19 mouse cellular contexts compared by ENCODE assay signal in the genomic region with DNA sequence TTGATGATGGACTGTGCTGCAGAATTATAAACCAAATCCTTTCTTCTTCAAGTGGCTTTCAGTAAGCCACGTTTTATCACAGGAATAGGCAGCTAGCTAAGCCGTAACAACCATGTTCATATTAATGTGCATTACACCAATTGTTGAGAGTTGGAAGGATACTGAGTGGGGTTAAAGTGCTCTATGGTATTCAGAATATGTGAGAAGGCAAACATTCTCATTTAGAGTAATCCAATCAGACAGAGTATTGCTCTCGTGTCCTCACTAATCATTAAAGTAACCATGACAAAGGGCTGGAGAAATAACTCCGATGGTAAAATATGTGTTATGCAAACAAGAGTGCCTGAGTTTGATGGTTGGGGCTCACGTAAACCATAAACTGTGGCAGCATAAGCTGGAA. TPM values are rescaled to one million over a fixed set of nuclear protein-coding genes. Genes with fewer than 3 reads are reported as not detected.
"Had no signal": no experiment of that assay in that cellular context is flagged by ENCODE, and none has a peak within 500 bp of the region (broad histone marks: within the 10 kb centered on the region; RNA-seq: fewer than 3 reads in every experiment).

No protein-coding gene starts in this region.

- ATAC-seq: liver, embryonic 12.5 days; midbrain, embryonic 16.5 days had no signal

- DNase-seq: lung, postnatal 10 days; midbrain, embryonic 14.5 days; retina, postnatal 1 day; right cerebral cortex, adult 18-20 months; right cerebral cortex, postnatal 25 days; right cerebral cortex, postnatal 4 days; spleen, adult 18-20 months; thymus, adult 18-20 months; thymus, postnatal 14 days; thymus, postnatal 36 days had no signal

- H3K36me3 ChIP-seq: limb, embryonic 15.5 days; liver, embryonic 12.5 days; midbrain, embryonic 10.5 days; midbrain, embryonic 12.5 days; neural tube, embryonic 13.5 days; neural tube, embryonic 15.5 days had no signal

- H3K4me2 ChIP-seq: limb, embryonic 15.5 days; liver, embryonic 12.5 days; midbrain, embryonic 12.5 days; neural tube, embryonic 13.5 days; neural tube, embryonic 15.5 days had no signal

- H3K9ac ChIP-seq: limb, embryonic 15.5 days; liver, embryonic 12.5 days; liver, embryonic 14.5 days; midbrain, embryonic 12.5 days; neural tube, embryonic 13.5 days; neural tube, embryonic 15.5 days had no signal

- H3K9me3 ChIP-seq: limb, embryonic 15.5 days; liver, embryonic 12.5 days; midbrain, embryonic 10.5 days; midbrain, embryonic 12.5 days; neural tube, embryonic 15.5 days had no signal

- H3K27me3 ChIP-seq: limb, embryonic 15.5 days; liver, embryonic 12.5 days; midbrain, embryonic 12.5 days; neural tube, embryonic 13.5 days; neural tube, embryonic 15.5 days had no signal

- H3K4me3 ChIP-seq: limb, embryonic 15.5 days; liver, embryonic 12.5 days; midbrain, embryonic 10.5 days; midbrain, embryonic 12.5 days; myocyte; neural tube, embryonic 13.5 days; neural tube, embryonic 15.5 days had no signal

- H3K4me1 ChIP-seq: limb, embryonic 15.5 days; liver, embryonic 12.5 days; midbrain, embryonic 10.5 days; midbrain, embryonic 12.5 days; neural tube, embryonic 13.5 days; neural tube, embryonic 15.5 days had no signal

- H3K27ac ChIP-seq: limb, embryonic 15.5 days; liver, embryonic 12.5 days; liver, embryonic 14.5 days; midbrain, embryonic 10.5 days; midbrain, embryonic 12.5 days; neural tube, embryonic 13.5 days; neural tube, embryonic 15.5 days had no signal

RNA-seq across cellular contexts. Expression of a gene that starts 53.2 kb away (rescaled TPM):
- polyA plus RNA-seq: myocyte had no signal
